Mouse (Mus musculus) liver, adult 2 months (tissue): ENCODE data around the gene Dera. TPM values are rescaled to one million over a fixed set of nuclear protein-coding genes. Genes with fewer than 3 reads are reported as not detected.
A peak's percentile ranks its signal among the peaks of the same experiment; 100 is the strongest.
"Not testable (repeated sequence)": the region's sequence is repeated elsewhere in the genome, so short reads cannot be mapped to it uniquely, and the experiment has no call there.

ENCODE experiments used
- DNase-seq: peaks from one replicate; pipeline ENCODE4 v3.0.0-alpha.2; 2011; ENCODE audit warnings: low read depth, low spot score; ENCODE audit errors: extremely low read depth
- H3K27ac ChIP-seq: fragments of 200-500 bp; replicated peaks from 2 replicates; pipeline ENCODE4 v1.5.1; 2012; ENCODE audit warnings: low read depth, mild to moderate bottlenecking, control low read depth, inconsistent platforms, low read length; ENCODE audit not compliant: insufficient read depth
- H3K27me3 ChIP-seq: fragments of 200-500 bp; 2 replicates; pipeline ENCODE4 v1.6.1; 2012; ENCODE audit warnings: mild to moderate bottlenecking, moderate library complexity, low read length, inconsistent platforms; ENCODE audit not compliant: control insufficient read depth, insufficient read depth
- H3K36me3 ChIP-seq: fragments of 200-500 bp; 2 replicates; pipeline ENCODE4 v1.6.1; 2012; ENCODE audit warnings: low read length, inconsistent platforms; ENCODE audit not compliant: control insufficient read depth, insufficient read depth
- H3K4me1 ChIP-seq: fragments of 200-500 bp; 2 replicates; pipeline ENCODE4 v1.6.1; 2011; ENCODE audit warnings: low read length; ENCODE audit not compliant: control insufficient read depth, insufficient read depth
- H3K4me3 ChIP-seq: fragments of 200-500 bp; 2 replicates; pipeline ENCODE4 v1.5.1; 2011; ENCODE audit warnings: low read depth, mild to moderate bottlenecking, control low read depth, low read length, moderate library complexity; ENCODE audit not compliant: insufficient read depth
- H3K79me2 ChIP-seq: fragments of 200-500 bp; 2 replicates; pipeline ENCODE4 v1.6.1; 2012; ENCODE audit warnings: inconsistent platforms, mild to moderate bottlenecking, low read length, moderate library complexity; ENCODE audit not compliant: control insufficient read depth, insufficient read depth
- H3K9ac ChIP-seq: fragments of 200-500 bp; 2 replicates; pipeline ENCODE4 v1.6.1; 2012; ENCODE audit warnings: low read depth, mild to moderate bottlenecking, control low read depth, inconsistent platforms, low read length
- CTCF ChIP-seq: fragments of 200-500 bp; IDR thresholded peaks from 2 replicates; pipeline ENCODE4 v1.5.1; 2011; ENCODE audit warnings: low read depth, low read length, control low read depth
- POLR2A ChIP-seq: fragments of 200-500 bp; IDR thresholded peaks from 2 replicates; pipeline ENCODE4 v1.6.1; 2011; ENCODE audit warnings: low read length, control low read depth; ENCODE audit not compliant: insufficient read depth; ENCODE audit errors: extremely low read depth
- WGBS: fragments of 180-500 bp; shearing (Covaris S2); methylation state at CpG from one replicate; pipeline ENCODE4 v1.1.7; 2018; 5-methylcytosine and 5-hydroxymethylcytosine counted together
- polyA plus RNA-seq: library from polyadenylated mRNA; depleted of rRNA; stranded (reverse); fragments of >200 nt; gene quantifications from 2 replicates; pipeline ENCODE4 v1.2.3, GENCODE M21; 2012; rRNA removed
- total RNA-seq: library from RNA; depleted of rRNA; stranded (reverse); fragments of >200 nt; gene quantifications from 2 replicates; pipeline ENCODE4 v1.2.3, GENCODE M21; 2014; rRNA removed

The Dera gene
- total RNA-seq (83.4 and 103 TPM in 2 replicates), polyA plus RNA-seq (42.8 and 47.1 TPM in 2 replicates)

DNA sequence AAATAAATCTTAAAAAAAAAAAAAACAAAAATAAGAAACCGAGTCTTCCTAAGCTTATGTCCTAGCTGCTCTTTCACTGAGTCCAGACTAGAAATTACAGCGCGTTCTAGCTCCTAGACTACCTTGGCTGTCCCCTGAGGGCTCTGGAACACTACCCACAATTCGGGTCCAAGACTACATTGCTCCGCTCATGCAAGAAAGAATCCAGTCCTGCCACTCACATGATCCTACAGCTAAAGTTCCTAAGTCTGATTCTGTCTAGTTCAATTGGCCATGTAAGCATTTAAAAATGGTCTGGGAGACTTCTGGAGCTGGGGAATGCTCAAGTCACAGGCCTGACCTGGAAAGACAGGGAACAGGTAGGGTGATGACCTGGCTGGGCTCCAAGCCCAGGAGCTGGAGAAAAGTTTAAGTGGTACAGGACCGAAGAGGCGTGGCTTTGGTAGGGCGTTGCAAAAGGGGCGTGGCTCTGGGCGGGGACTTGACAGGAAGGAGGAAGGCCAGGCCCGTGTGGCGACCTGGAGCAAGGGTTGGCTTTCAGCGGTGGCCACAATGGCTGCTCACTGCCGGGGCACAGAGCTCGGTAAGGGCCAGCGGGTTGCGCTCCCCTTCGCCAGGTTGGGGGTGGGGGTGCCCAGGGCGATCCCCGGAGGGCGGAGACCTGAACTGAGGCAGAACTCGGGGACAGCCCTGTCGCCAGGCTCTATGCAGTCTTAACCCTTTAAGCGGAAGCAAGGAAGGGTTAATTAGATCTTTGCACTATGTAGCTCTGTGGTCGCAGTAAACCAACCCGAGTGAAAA lies at the start of gene Dera:
TSS of gene Dera (plus strand) at position 491 of the 801 bp plus-strand sequence.
- no peaks in the 10 kb centered on the region for H3K27me3 ChIP-seq
- H3K4me3 ChIP-seq = peak within 1 kb of the TSS; percentile 80
- peak within 1 kb of the TSS; percentile 85 for H3K27ac ChIP-seq
- TF ChIP-seq CTCF (no peak), POLR2A (peak; percentile 92)
- H3K9ac ChIP-seq = peak within 1 kb of the TSS; percentile 88
- H3K36me3 ChIP-seq = peaks cover 12% of the 10 kb centered on the region
- WGBS = 13% methylated on average over 26 of the region's 26 CpGs
- peak; percentile 88 for DNase-seq
- peaks cover 4% of the 10 kb centered on the region; the same call in 1 of the 2 replicates for H3K79me2 ChIP-seq
- peaks cover 26% of the 10 kb centered on the region for H3K4me1 ChIP-seq

DNA sequence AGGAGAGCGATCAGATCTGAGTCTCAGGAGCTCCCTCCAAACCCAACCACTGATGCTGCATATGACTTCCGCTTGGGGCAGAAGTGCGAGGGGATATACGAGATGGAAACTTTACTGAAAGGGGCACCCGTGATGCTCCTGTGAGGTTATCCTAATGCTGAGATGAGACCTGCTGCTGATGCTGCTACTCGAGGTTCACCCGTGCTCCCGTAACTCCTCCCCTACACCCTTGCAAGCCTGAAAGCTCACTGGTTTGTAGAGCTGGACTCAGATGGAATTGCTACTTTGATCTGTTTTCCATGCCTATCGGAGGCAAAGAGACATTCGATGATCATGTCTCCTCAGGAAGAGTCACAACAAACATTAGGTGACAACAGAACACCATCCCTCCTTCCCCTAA lies 48.1 kb upstream of the Dera start:
- no peak for DNase-seq
- no peaks in the 10 kb centered on the region for H3K79me2 ChIP-seq
- H3K4me1 ChIP-seq = no peaks in the 10 kb centered on the region
- H3K36me3 ChIP-seq = no peaks in the 10 kb centered on the region
- no peak overlapping the region for H3K27ac ChIP-seq
- H3K4me3 ChIP-seq = no peak overlapping the region
- no peak overlapping the region for H3K9ac ChIP-seq
- TF ChIP-seq POLR2A = no peak
- no peak for TF ChIP-seq CTCF
- 92% methylated on average over 10 of the region's 10 CpGs for WGBS
- H3K27me3 ChIP-seq = peaks cover 8% of the 10 kb centered on the region; the same call in 1 of the 2 replicates

DNA sequence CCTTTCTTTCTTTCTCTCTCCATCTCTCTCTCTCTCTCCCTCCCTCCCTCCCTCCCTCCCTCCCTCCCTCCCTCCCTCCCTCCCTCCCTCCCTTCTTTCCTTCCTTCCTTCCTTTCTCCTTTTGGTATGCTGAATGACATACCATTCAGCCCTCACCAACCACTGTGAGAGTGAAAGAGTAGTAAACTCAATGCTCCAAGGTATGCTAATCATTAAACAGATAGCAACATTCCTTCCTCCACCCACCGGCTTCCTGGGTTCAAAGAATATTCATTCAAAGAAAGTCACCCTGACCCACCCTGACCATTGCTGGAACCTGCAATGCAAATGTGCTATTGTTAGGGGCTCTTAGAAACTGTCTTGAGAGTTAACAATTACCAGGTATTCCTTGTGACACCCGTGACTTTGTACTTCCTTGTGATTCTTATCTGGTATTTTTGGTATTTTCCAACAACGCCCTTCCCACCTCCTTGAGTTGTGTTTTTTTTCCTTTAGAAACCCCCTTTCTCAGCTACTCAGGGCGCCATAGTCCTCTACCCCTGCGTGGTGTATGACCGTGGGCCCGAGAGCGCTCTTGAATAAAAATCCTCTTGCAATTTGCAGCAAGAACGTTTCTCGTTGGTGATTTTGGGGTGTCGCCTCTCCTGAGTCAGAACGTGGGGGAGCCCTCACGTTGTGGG lies 45.5 kb upstream of the Dera start:
- peaks cover 11% of the 10 kb centered on the region; the same call in 1 of the 2 replicates for H3K27me3 ChIP-seq
- not testable (repeated sequence) for DNase-seq, H3K4me1 ChIP-seq, H3K27ac ChIP-seq, H3K36me3 ChIP-seq, H3K9ac ChIP-seq, H3K4me3 ChIP-seq, H3K79me2 ChIP-seq
- WGBS = 65% methylated on average over 13 of the region's 13 CpGs

DNA sequence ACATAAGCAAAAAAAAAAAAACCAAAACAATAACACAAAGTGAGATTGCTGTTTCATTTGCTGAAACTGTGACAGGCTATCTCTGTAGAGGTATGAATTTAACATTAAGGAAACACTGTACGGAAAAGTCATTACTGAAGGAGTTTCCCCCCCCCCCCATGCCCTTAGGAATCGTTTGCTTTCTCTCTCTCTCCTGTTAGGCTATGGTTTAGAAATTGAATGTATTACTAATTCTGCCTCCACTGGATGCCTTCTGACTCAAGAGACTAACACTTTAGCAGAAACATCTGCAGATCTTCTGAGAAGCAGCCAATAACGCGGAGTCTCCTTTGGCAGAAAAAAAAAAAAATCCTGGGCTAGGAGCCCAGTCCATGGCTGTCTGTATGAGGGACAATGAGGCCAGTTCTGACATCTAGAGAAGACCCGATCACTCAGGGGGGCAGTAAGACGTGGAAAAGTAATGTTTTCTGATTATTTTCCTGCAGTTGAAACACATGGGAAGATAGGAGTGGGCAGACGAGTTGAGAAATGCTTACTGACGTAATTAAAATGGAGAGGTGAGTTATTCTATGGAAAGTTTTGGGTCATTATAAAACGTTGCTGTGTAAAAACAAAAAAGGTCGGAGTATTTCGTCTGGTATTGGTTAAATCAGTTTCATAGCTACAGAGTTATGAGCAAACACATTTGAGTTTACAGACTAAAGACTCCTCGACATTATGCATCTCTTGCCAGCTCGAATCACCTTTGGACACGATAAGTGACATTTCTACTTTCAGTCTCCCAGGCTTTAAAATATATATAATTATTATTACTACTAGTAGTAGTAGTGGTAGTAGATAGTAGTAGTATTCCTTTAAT lies 43.9 kb upstream of the Dera start:
- no peaks in the 10 kb centered on the region for H3K4me1 ChIP-seq
- no peak overlapping the region for H3K9ac ChIP-seq
- peaks cover 11% of the 10 kb centered on the region; the same call in 1 of the 2 replicates for H3K27me3 ChIP-seq
- no peak overlapping the region for H3K27ac ChIP-seq
- WGBS = 79% methylated on average over 14 of the region's 14 CpGs
- no peaks in the 10 kb centered on the region for H3K79me2 ChIP-seq
- no peaks in the 10 kb centered on the region for H3K36me3 ChIP-seq
- TF ChIP-seq POLR2A (no peak), CTCF (no peak)
- no peak overlapping the region for H3K4me3 ChIP-seq
- DNase-seq = no peak

DNA sequence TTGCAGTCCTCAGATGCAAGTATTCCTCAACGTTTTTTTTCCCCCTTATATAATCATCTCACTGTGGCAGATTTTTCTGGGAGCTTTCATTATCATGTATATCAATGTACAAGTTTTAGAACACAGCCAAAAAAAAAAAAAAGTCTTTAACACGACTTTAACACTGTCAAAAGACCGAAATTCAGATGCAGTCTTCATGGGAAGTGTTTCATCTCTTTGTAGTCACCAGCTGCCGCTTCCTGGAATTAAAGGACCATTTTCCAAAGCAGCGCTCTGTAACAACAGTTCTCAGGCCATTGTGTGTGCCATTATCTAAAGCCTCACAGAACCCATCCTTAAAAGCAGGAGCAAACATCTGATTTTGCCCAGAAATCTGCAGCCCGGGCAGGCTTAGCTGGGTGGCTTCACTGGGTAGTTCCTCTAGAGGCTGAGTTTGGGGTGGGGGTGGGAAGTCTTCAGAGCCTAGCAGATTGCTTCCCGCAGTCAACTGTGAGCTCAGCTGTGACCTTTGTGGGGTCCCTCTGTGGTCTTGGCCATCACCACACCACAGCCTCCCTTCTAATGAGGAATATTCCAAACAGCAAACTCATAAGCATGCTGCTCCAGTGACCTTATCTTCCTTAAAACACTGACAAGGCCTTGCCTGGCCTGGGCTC lies 41.6 kb upstream of the Dera start:
- 68% methylated on average over 7 of the region's 7 CpGs for WGBS
- no peak overlapping the region for H3K4me3 ChIP-seq
- H3K27me3 ChIP-seq = peaks cover 8% of the 10 kb centered on the region; the same call in 1 of the 2 replicates
- H3K4me1 ChIP-seq = no peaks in the 10 kb centered on the region
- no peaks in the 10 kb centered on the region for H3K36me3 ChIP-seq
- no peak overlapping the region for H3K9ac ChIP-seq
- no peaks in the 10 kb centered on the region for H3K79me2 ChIP-seq
- H3K27ac ChIP-seq = peak overlapping the region; percentile 19; the same call in 1 of the 2 replicates
- TF ChIP-seq POLR2A (no peak), CTCF (no peak)
- peak; percentile 25 for DNase-seq
